Mouse (Mus musculus): ENCODE measurements around the gene Fancf. TPM values are rescaled to one million over a fixed set of nuclear protein-coding genes. Genes with fewer than 3 reads are reported as not detected.
A peak's percentile ranks its signal among the peaks of the same experiment; 100 is the strongest.

Fancf gene
- total and polyA plus RNA-seq, 2 experiments = 4.9 to 6.0 TPM

DNA sequence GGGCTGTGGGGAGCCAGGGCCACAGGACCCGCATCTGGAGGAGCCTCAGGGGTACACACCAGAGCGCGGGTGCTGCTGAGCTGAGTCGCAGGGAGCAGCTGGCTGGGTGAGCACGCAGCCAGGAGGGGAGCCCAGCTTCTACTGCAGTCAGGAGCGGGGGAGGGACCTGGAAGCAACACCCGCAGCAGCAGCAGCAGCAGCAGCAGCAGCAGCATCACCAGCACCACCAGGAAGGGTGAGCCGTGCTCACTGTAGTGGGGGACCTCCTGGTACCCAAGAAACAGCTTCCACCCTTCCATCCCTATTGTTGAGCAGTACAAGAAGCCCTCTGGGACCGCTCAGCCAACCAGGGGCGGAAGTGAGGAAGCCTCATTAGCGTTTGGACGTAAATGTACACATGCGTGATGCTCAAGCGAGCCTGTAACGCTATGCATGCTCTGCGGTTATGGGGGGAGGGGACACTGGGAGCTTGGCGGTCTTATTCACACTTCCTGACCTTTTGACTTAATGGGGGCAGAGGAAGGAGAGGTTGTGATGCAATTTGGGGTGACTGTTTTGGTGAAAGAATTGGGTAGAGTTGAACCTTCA is 17.2 kb upstream of the Fancf start:
- H3K4me3 ChIP-seq (ENCODE audit: insufficient read depth, low read depth, low read length) = peak overlapping the region; percentile 9; the same call in 1 of the 2 replicates
- WGBS = 29% methylated on average over 17 of the region's 17 CpGs
- H3K9ac ChIP-seq (ENCODE audit: low read depth, low read length) = no peak overlapping the region
- H3K79me2 ChIP-seq (ENCODE audit: control insufficient read depth, insufficient read depth, low read length) = no peaks in the 10 kb centered on the region
- no peaks in the 10 kb centered on the region for H3K36me3 ChIP-seq (ENCODE audit: control insufficient read depth, insufficient read depth, low read length)
- no peak for DNase-seq (ENCODE audit: extremely low read depth, low read depth, low spot score)
- TF ChIP-seq CTCF (IDR thresholded peaks at IDR 0.05; ENCODE audit: low read depth, low read length) = no peak
- no peaks in the 10 kb centered on the region for H3K27me3 ChIP-seq (ENCODE audit: control insufficient read depth, insufficient read depth, low read length)
- no peaks in the 10 kb centered on the region for H3K4me1 ChIP-seq (ENCODE audit: control insufficient read depth, insufficient read depth, low read length)
- H3K27ac ChIP-seq (replicated peaks; ENCODE audit: insufficient read depth, low read depth, low read length) = no peak overlapping the region

DNA sequence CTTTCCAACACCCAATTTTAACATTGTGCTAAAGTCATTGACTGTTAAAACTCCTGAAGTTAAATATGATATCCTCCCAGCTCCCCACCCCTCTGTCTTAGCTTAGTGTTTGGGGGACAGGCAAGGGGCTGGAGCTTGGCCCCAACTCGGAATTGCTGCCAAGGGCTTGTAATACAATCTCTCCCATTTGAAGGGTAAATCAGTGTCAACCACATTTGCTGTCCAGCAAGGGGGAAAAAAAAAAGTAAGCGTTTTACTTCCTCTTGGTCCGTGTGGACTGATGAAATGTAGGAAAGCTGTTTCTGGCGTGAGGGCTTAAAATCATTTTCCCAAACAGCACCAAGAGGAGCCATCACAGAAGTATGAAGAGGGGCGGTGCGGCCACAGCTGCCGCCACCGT is 16.7 kb upstream of the Fancf start:
- no peaks in the 10 kb centered on the region for H3K4me1 ChIP-seq (ENCODE audit: control insufficient read depth, insufficient read depth, low read length)

DNA sequence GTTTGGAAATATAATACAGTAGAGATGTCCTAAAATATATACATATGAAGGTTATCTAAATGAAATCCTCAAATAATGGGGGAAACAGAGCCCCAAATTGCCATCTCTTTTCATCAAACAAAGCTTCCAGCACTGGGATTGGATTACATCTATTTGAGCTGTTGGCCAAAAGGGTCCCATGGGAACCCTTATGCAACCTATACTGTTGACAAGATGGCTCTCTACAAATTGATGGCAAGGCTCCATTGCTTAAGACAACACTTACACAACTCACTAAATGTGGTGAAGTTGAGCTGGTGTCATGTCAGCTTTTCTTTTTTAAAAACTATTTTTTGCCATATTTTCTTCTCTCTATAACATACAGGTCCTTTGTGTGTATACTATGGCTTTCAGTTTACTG is 14.2 kb upstream of the Fancf start:
- Histone ChIP-seq H3K27ac (replicated peaks; ENCODE audit: insufficient read depth, low read depth, low read length) (no peak overlapping the region), H3K9ac (ENCODE audit: low read depth, low read length) (no peak overlapping the region), H3K27me3 (ENCODE audit: control insufficient read depth, insufficient read depth, low read length) (no peaks in the 10 kb centered on the region), H3K79me2 (ENCODE audit: control insufficient read depth, insufficient read depth, low read length) (no peaks in the 10 kb centered on the region), H3K36me3 (ENCODE audit: control insufficient read depth, insufficient read depth, low read length) (no peaks in the 10 kb centered on the region), H3K4me1 (ENCODE audit: control insufficient read depth, insufficient read depth, low read length) (no peaks in the 10 kb centered on the region), H3K4me3 (ENCODE audit: insufficient read depth, low read depth, low read length) (no peak overlapping the region)
- TF ChIP-seq CTCF (IDR thresholded peaks at IDR 0.05; ENCODE audit: low read depth, low read length) = no peak
- TF ChIP-seq POLR2A (IDR thresholded peaks at IDR 0.05; ENCODE audit: extremely low read depth, insufficient read depth, low read length) = no peak
- DNase-seq (ENCODE audit: extremely low read depth, low read depth, low spot score) = no peak

More for the DNA sequence above, 16.7 kb upstream of the Fancf start:
- Histone ChIP-seq H3K36me3 (ENCODE audit: control insufficient read depth, insufficient read depth, low read length) (no peaks in the 10 kb centered on the region), H3K9ac (ENCODE audit: low read depth, low read length) (no peak overlapping the region), H3K27me3 (ENCODE audit: control insufficient read depth, insufficient read depth, low read length) (no peaks in the 10 kb centered on the region), H3K27ac (replicated peaks; ENCODE audit: insufficient read depth, low read depth, low read length) (no peak overlapping the region), H3K79me2 (ENCODE audit: control insufficient read depth, insufficient read depth, low read length) (no peaks in the 10 kb centered on the region), H3K4me3 (ENCODE audit: insufficient read depth, low read depth, low read length) (peak overlapping the region; percentile 9; the same call in 1 of the 2 replicates)
- no peak for DNase-seq (ENCODE audit: extremely low read depth, low read depth, low spot score)
- TF ChIP-seq CTCF (IDR thresholded peaks at IDR 0.05; ENCODE audit: low read depth, low read length) = no peak
- no peak for TF ChIP-seq POLR2A (IDR thresholded peaks at IDR 0.05; ENCODE audit: extremely low read depth, insufficient read depth, low read length)
- WGBS = 39% methylated on average over 8 of the region's 8 CpGs

DNA sequence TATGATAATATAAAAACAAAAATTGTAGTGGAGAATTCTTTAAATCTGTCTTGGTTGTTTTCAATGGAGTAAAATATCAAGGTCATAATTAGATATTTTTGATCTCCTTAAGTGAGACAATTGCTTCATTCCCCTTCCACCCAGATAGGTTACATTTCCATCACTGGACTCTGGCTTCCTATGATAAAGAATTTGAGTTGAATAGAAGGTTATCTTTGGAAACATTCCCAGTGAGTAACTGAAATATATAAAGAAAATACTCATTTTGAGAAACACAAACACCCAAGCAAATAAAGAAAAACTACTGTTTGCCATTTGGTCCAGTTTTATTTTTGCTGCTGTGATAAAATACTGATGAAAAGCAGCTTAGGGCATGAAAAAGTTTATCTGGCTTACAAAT is 10.5 kb upstream of the Fancf start:
- no peak for DNase-seq (ENCODE audit: extremely low read depth, low read depth, low spot score)
- no peaks in the 10 kb centered on the region for H3K4me1 ChIP-seq (ENCODE audit: control insufficient read depth, insufficient read depth, low read length)
- H3K27ac ChIP-seq (replicated peaks; ENCODE audit: insufficient read depth, low read depth, low read length) = no peak overlapping the region
- no peaks in the 10 kb centered on the region for H3K27me3 ChIP-seq (ENCODE audit: control insufficient read depth, insufficient read depth, low read length)
- peaks cover 2% of the 10 kb centered on the region for H3K36me3 ChIP-seq (ENCODE audit: control insufficient read depth, insufficient read depth, low read length)
- no peak for TF ChIP-seq CTCF (IDR thresholded peaks at IDR 0.05; ENCODE audit: low read depth, low read length)
- TF ChIP-seq POLR2A (IDR thresholded peaks at IDR 0.05; ENCODE audit: extremely low read depth, insufficient read depth, low read length) = no peak
- no peak overlapping the region for H3K9ac ChIP-seq (ENCODE audit: low read depth, low read length)
- no peaks in the 10 kb centered on the region for H3K79me2 ChIP-seq (ENCODE audit: control insufficient read depth, insufficient read depth, low read length)
- H3K4me3 ChIP-seq (ENCODE audit: insufficient read depth, low read depth, low read length) = no peak overlapping the region

DNA sequence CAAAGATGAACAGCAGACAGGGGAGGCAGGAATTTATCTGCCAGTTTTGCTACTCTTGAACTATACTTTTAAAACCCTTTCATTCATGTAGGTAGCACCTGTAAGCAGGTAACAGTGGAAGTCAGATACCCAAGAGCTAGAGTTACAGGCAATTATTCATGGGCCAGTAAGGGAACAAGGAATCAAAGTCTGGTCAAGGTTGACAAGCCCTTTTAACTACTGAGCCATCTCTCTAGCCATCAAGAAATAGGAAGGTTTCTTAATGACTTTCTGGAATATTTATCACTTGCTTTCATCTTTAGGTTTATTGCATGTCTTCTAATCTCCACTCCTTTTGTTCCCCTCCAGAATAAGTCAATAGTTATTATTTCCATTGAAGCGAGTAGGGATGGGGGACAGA is 10.0 kb upstream of the Fancf start:
- DNase-seq (ENCODE audit: extremely low read depth, low read depth, low spot score) = no peak
- TF ChIP-seq CTCF (IDR thresholded peaks at IDR 0.05; ENCODE audit: low read depth, low read length) (no peak), POLR2A (IDR thresholded peaks at IDR 0.05; ENCODE audit: extremely low read depth, insufficient read depth, low read length) (no peak)
- WGBS = 83% methylated on average over 1 of the region's 1 CpGs
- H3K4me1 ChIP-seq (ENCODE audit: control insufficient read depth, insufficient read depth, low read length) = no peaks in the 10 kb centered on the region
- H3K9ac ChIP-seq (ENCODE audit: low read depth, low read length) = no peak overlapping the region
- no peaks in the 10 kb centered on the region for H3K27me3 ChIP-seq (ENCODE audit: control insufficient read depth, insufficient read depth, low read length)
- no peak overlapping the region for H3K4me3 ChIP-seq (ENCODE audit: insufficient read depth, low read depth, low read length)
- H3K36me3 ChIP-seq (ENCODE audit: control insufficient read depth, insufficient read depth, low read length) = peaks cover 4% of the 10 kb centered on the region
- no peak overlapping the region for H3K27ac ChIP-seq (replicated peaks; ENCODE audit: insufficient read depth, low read depth, low read length)
- no peaks in the 10 kb centered on the region for H3K79me2 ChIP-seq (ENCODE audit: control insufficient read depth, insufficient read depth, low read length)

DNA sequence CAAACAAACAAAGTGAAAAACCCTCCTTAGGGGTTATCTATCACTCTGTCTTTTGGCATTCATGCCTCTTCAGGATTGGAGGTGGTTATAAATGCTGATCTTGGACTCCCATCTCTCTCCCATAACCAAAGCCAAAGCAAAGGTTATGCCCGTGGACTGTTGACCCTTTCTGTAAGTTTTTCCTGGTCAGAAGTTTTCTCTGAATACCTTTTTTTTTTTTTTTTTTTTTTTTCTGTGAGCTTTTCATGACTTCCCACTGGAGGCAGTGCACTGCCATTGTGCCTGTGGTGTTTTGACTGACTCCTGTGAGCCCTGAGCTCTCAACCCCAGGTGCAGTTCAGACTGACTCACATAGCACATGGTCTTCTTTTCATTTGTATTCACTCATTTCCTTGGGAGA is 5.9 kb upstream of the Fancf start:
- no peak overlapping the region for H3K27ac ChIP-seq (replicated peaks; ENCODE audit: insufficient read depth, low read depth, low read length)

More for the DNA sequence above, 5.9 kb upstream of the Fancf start:
- Histone ChIP-seq H3K4me3 (ENCODE audit: insufficient read depth, low read depth, low read length) (no peak overlapping the region), H3K9ac (ENCODE audit: low read depth, low read length) (no peak overlapping the region), H3K27me3 (ENCODE audit: control insufficient read depth, insufficient read depth, low read length) (no peaks in the 10 kb centered on the region), H3K36me3 (ENCODE audit: control insufficient read depth, insufficient read depth, low read length) (peaks cover 4% of the 10 kb centered on the region), H3K79me2 (ENCODE audit: control insufficient read depth, insufficient read depth, low read length) (no peaks in the 10 kb centered on the region), H3K4me1 (ENCODE audit: control insufficient read depth, insufficient read depth, low read length) (peaks cover 3% of the 10 kb centered on the region; the same call in 1 of the 2 replicates)
- WGBS = 17% methylated on average over 1 of the region's 1 CpGs
- DNase-seq (ENCODE audit: extremely low read depth, low read depth, low spot score) = peak; percentile 72
- TF ChIP-seq CTCF (IDR thresholded peaks at IDR 0.05; ENCODE audit: low read depth, low read length) (no peak), POLR2A (IDR thresholded peaks at IDR 0.05; ENCODE audit: extremely low read depth, insufficient read depth, low read length) (no peak)
